Mouse (Mus musculus) MEL (cell line): ENCODE data around the gene Fam13c.

Experiments
- BHLHE40 ChIP-seq: IDR thresholded peaks from 2 replicates; pipeline ENCODE4 v1.6.1; 2012; ENCODE audit warnings: low read depth, mild to moderate bottlenecking, inconsistent platforms, low read length, improper control_type of control experiment, borderline replicate concordance
- CTCF ChIP-seq, 3 experiments: IDR thresholded peaks in 2 of 3; conservative IDR thresholded peaks in 1 of 3; 2 replicates each; pipeline ENCODE4 v1.5.1; 2011 to 2012; ENCODE audit warnings: low read length in 3 of 3, low read depth in 2 of 3, mild to moderate bottlenecking in 2 of 3, improper control_type of control experiment in 1 of 3, inconsistent platforms in 1 of 3, mixed read lengths in 1 of 3, moderate library complexity in 1 of 3; ENCODE audit not compliant: control insufficient read depth in 1 of 3, insufficient read depth in 1 of 3, poor library complexity in 1 of 3, severe bottlenecking in 1 of 3
- HCFC1 ChIP-seq: IDR thresholded peaks from 2 replicates; pipeline ENCODE4 v1.6.1; 2012; ENCODE audit warnings: low read depth, mild to moderate bottlenecking, inconsistent platforms, low read length, improper control_type of control experiment, moderate library complexity
- POLR2A ChIP-seq, 2 experiments: IDR thresholded peaks; 2 replicates each; pipeline ENCODE4 v1.6.1; 2011 to 2012; ENCODE audit warnings: low read length in 2 of 2, mild to moderate bottlenecking in 2 of 2, control low read depth in 1 of 2, improper control_type of control experiment in 1 of 2, low read depth in 1 of 2, moderate library complexity in 1 of 2; ENCODE audit not compliant: control insufficient read depth in 1 of 2, insufficient read depth in 1 of 2, poor library complexity in 1 of 2
- TAL1 ChIP-seq: IDR thresholded peaks from 2 replicates; pipeline ENCODE4 v1.6.1; 2012; ENCODE audit warnings: mild to moderate bottlenecking, inconsistent platforms, low read length, moderate library complexity, mixed read lengths
- USF1 ChIP-seq: IDR thresholded peaks from 2 replicates; pipeline ENCODE4 v1.6.1; 2014; ENCODE audit warnings: low read depth, mild to moderate bottlenecking, inconsistent platforms, low read length, improper control_type of control experiment, moderate library complexity
- ZKSCAN1 ChIP-seq: IDR thresholded peaks from 2 replicates; pipeline ENCODE4 v1.6.1; 2012; ENCODE audit warnings: low read depth, mild to moderate bottlenecking, inconsistent platforms, low read length, improper control_type of control experiment, moderate library complexity

DNA sequence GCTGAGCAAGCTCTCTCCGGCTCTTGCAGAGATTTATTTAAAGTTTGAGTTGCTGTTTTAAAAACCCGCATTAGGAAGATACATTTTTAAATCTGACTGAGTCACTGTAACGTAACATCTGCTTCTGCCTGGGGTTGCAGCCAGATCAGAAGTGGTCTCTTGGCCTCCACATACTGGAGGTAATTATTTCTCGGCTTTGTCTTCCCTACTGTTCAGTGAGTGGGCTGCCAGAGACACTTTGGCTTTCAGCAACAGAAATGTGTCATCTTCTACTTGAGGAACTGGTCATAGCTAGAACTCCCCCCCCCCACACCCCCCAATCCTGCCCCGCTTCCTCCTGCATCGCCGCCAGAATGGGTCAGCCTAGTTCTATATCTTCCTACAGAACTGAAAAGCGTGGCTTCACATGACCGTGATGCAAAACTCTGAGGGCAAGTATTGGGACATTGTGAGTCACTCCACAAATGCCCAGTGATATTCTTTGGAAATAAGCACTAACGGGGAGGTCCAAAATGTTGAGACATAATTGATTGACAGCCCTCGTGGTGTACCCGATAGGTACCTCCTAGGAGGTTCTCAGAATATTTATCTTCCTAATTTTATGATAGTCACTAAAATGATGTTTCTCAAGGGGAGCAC is 90.0 kb downstream of the Fam13c start:
- TF ChIP-seq ZKSCAN1 (no peak), POLR2A (IDR thresholded peaks at IDR 0.05; ENCODE audit: control insufficient read depth in 1 of 2, insufficient read depth in 1 of 2, low read depth in 1 of 2, low read length in 2 of 2, poor library complexity in 1 of 2) (no peak), HCFC1 (no peak), CTCF (IDR thresholded peaks at IDR 0.05 in 2 of 3, conservative IDR thresholded peaks at IDR 0.05 in 1 of 3; ENCODE audit: control insufficient read depth in 1 of 3, insufficient read depth in 1 of 3, low read depth in 2 of 3, low read length in 3 of 3, poor library complexity in 1 of 3, severe bottlenecking in 1 of 3) (no peak), TAL1 (no peak), USF1 (no peak), BHLHE40 (no peak)
